Comparison of ENCODE assay signal across 12 mouse cellular contexts in genomic region chr4:57738856-57739552, GRCm38 (mm10). TPM values are rescaled to one million over a fixed set of nuclear protein-coding genes. Genes with fewer than 3 reads are reported as not detected.
DNase-seq lines count a peak whose midpoint lies in the region; ATAC-seq and TF ChIP-seq lines count a peak whose summit lies in the region.
"Had no signal": no experiment of that assay in that cellular context is flagged by ENCODE, and none has a peak within 500 bp of the region (broad histone marks: within the 10 kb centered on the region; RNA-seq: fewer than 3 reads in every experiment).

No protein-coding gene starts in this region.

- no peaks in the 10 kb centered on the region for H3K79me2 ChIP-seq in myocyte (ENCODE audit: control insufficient read depth, insufficient read depth)

- ATAC-seq in midbrain, postnatal 0 days (ENCODE audit: low FRiP score), result no peak
- ATAC-seq in forebrain, embryonic 12.5 days (ENCODE audit: low FRiP score), result no peak
- no peak for ATAC-seq in stomach, postnatal 0 days (ENCODE audit: low FRiP score, low TSS enrichment)
- ATAC-seq: liver, postnatal 0 days had no signal

- no peaks in the 10 kb centered on the region for H3K27me3 ChIP-seq in midbrain, postnatal 0 days (ENCODE audit: insufficient read depth, low read length)
- H3K27me3 ChIP-seq in midbrain, embryonic 10.5 days (ENCODE audit: low read depth, poor library complexity, severe bottlenecking), result no peaks in the 10 kb centered on the region
- no peaks in the 10 kb centered on the region for H3K27me3 ChIP-seq in forebrain, embryonic 12.5 days
- no peaks in the 10 kb centered on the region for H3K27me3 ChIP-seq in myocyte (ENCODE audit: control insufficient read depth, insufficient read depth, insufficient read length)
- no peaks in the 10 kb centered on the region for H3K27me3 ChIP-seq in stomach, postnatal 0 days (ENCODE audit: control insufficient read depth, insufficient read depth, low read length)
- H3K27me3 ChIP-seq: neural tube, embryonic 12.5 days had no signal

- H3K9me3 ChIP-seq in midbrain, postnatal 0 days (ENCODE audit: low read length), result no peaks in the 10 kb centered on the region
- H3K9me3 ChIP-seq in midbrain, embryonic 10.5 days (replicated peaks), result no peaks in the 10 kb centered on the region
- H3K9me3 ChIP-seq in forebrain, embryonic 12.5 days, result no peaks in the 10 kb centered on the region
- H3K9me3 ChIP-seq in stomach, postnatal 0 days (ENCODE audit: control insufficient read depth, low read length), result no peaks in the 10 kb centered on the region
- H3K9me3 ChIP-seq: neural tube, embryonic 12.5 days had no signal

- H3K4me2 ChIP-seq in midbrain, postnatal 0 days (ENCODE audit: low read depth, low read length, poor library complexity, severe bottlenecking), result no peak overlapping the region
- H3K4me2 ChIP-seq in forebrain, embryonic 12.5 days, result no peak overlapping the region
- H3K4me2 ChIP-seq in myocyte (ENCODE audit: low read depth), result no peak overlapping the region
- H3K4me2 ChIP-seq in stomach, postnatal 0 days (replicated peaks; ENCODE audit: low read depth), result no peak overlapping the region
- H3K4me2 ChIP-seq: neural tube, embryonic 12.5 days had no signal

- TF ChIP-seq POLR2A in brain, embryonic 14.5 days (IDR thresholded peaks at IDR 0.05; ENCODE audit: borderline replicate concordance, extremely low read depth, insufficient read depth, insufficient read length, poor library complexity, severe bottlenecking), result no peak
- TF ChIP-seq POLR2A in myocyte (IDR thresholded peaks at IDR 0.05; ENCODE audit: insufficient read length, low read depth), result no peak

- TF ChIP-seq EP300 in stomach, postnatal 0 days (optimal IDR thresholded peaks at IDR 0.05), result no peak

- H3K36me3 ChIP-seq in midbrain, postnatal 0 days (ENCODE audit: insufficient read depth, low read length), result no peaks in the 10 kb centered on the region
- no peaks in the 10 kb centered on the region for H3K36me3 ChIP-seq in midbrain, embryonic 10.5 days
- no peaks in the 10 kb centered on the region for H3K36me3 ChIP-seq in forebrain, embryonic 12.5 days (replicated peaks)
- H3K36me3 ChIP-seq in myocyte (ENCODE audit: control insufficient read depth, insufficient read depth), result peaks cover 5% of the 10 kb centered on the region
- H3K36me3 ChIP-seq in stomach, postnatal 0 days (ENCODE audit: control insufficient read depth, insufficient read depth, low read length), result no peaks in the 10 kb centered on the region
- H3K36me3 ChIP-seq: neural tube, embryonic 12.5 days had no signal

- no peak overlapping the region for H3K4me3 ChIP-seq in midbrain, postnatal 0 days (ENCODE audit: low read depth, low read length)
- H3K4me3 ChIP-seq in midbrain, embryonic 10.5 days, result no peak overlapping the region
- H3K4me3 ChIP-seq in forebrain, embryonic 12.5 days (replicated peaks), result no peak overlapping the region
- no peak overlapping the region for H3K4me3 ChIP-seq in myocyte
- H3K4me3 ChIP-seq in stomach, postnatal 0 days (ENCODE audit: low read depth, low read length), result no peak overlapping the region
- H3K4me3 ChIP-seq: neural tube, embryonic 12.5 days had no signal

- H3K4me1 ChIP-seq in midbrain, postnatal 0 days (ENCODE audit: insufficient read depth, low read length), result no peaks in the 10 kb centered on the region
- peaks cover 2% of the 10 kb centered on the region; the same call in 1 of the 2 replicates for H3K4me1 ChIP-seq in midbrain, embryonic 10.5 days
- H3K4me1 ChIP-seq in forebrain, embryonic 12.5 days, result peaks cover 7% of the 10 kb centered on the region
- no peaks in the 10 kb centered on the region for H3K4me1 ChIP-seq in stomach, postnatal 0 days (replicated peaks; ENCODE audit: control insufficient read depth, insufficient read depth)

- no peak overlapping the region for H3K9ac ChIP-seq in midbrain, postnatal 0 days (replicated peaks; ENCODE audit: low read length, poor library complexity, severe bottlenecking)
- no peak overlapping the region for H3K9ac ChIP-seq in forebrain, embryonic 12.5 days
- H3K9ac ChIP-seq in stomach, postnatal 0 days (ENCODE audit: low read length), result no peak overlapping the region
- H3K9ac ChIP-seq: liver, postnatal 0 days; neural tube, embryonic 12.5 days had no signal

- DNase-seq in midbrain, postnatal 0 days (ENCODE audit: low spot score), result peak; percentile 10
- DNase-seq in midbrain, embryonic 10.5 days (ENCODE audit: low spot score), result no peak
- DNase-seq in brain, embryonic 14.5 days (ENCODE audit: low read depth), result peak; percentile 77
- DNase-seq in stomach, postnatal 0 days (ENCODE audit: low spot score), result no peak
- no peak for DNase-seq in frontal cortex, adult 2 months (ENCODE audit: extremely low spot score in 1 of 2, low spot score in 1 of 2)
- DNase-seq: gastrocnemius, postnatal 14 days; kidney, adult 8-10 months; liver, postnatal 0 days; thymus, adult 2 months had no signal

- 36% methylated on average over 8 of the region's 8 CpGs for WGBS in midbrain, postnatal 0 days
- WGBS in midbrain, embryonic 10.5 days, result 61% methylated on average over 8 of the region's 8 CpGs
- 18% methylated on average over 8 of the region's 8 CpGs for WGBS in forebrain, embryonic 12.5 days
- 62% methylated on average over 8 of the region's 8 CpGs for WGBS in stomach, postnatal 0 days

- no peak overlapping the region for H3K27ac ChIP-seq in midbrain, postnatal 0 days (ENCODE audit: low read depth, low read length)
- no peak overlapping the region for H3K27ac ChIP-seq in midbrain, embryonic 10.5 days (replicated peaks)
- H3K27ac ChIP-seq in forebrain, embryonic 12.5 days, result peak overlapping the region; percentile 27
- H3K27ac ChIP-seq in stomach, postnatal 0 days (replicated peaks), result no peak overlapping the region
- H3K27ac ChIP-seq: neural tube, embryonic 12.5 days had no signal

- no peak for TF ChIP-seq CTCF in midbrain, postnatal 0 days (IDR thresholded peaks at IDR 0.05)
- TF ChIP-seq CTCF in brain, embryonic 14.5 days (IDR thresholded peaks at IDR 0.05; ENCODE audit: borderline replicate concordance, extremely low read depth, insufficient read depth, insufficient read length), result no peak
- no peak for TF ChIP-seq CTCF in stomach, postnatal 0 days (IDR thresholded peaks at IDR 0.05; ENCODE audit: low read depth)

- H3ac ChIP-seq in myocyte (ENCODE audit: control insufficient read depth, insufficient read length), result no peak overlapping the region

TF ChIP-seq in myocyte, 11 proteins besides CTCF, POLR2A, EP300 and RAD21:
- TF ChIP-seq CEBPB (IDR thresholded peaks at IDR 0.05; ENCODE audit: insufficient read depth, poor library complexity, severe bottlenecking) (peak; percentile 57; the same call in 1 of the 2 replicates), USF1 (IDR thresholded peaks at IDR 0.05; ENCODE audit: low read depth) (no peak)

RNA-seq across cellular contexts. Expression of gene Akap2, which starts 21.5 kb away (rescaled TPM):
- total RNA-seq in midbrain, postnatal 0 days (2014; rRNA removed), result 18.8 and 24.4 TPM in 2 replicates
- 10.7 and 12.1 TPM in 2 replicates for polyA plus RNA-seq in midbrain, postnatal 0 days (2015; fragmentation: Nextera tagmentation; extraction: Ambion mirVana)
- 22.2 and 26.3 TPM in 2 replicates for polyA plus RNA-seq in midbrain, embryonic 10.5 days (2016; fragmentation: Nextera tagmentation; extraction: Ambion mirVana)
- polyA plus RNA-seq in brain, embryonic 14.5 days (2012; rRNA removed), result 9.2 and 14.5 TPM in 2 replicates
- 12.4 and 12.5 TPM in 2 replicates for polyA plus RNA-seq in forebrain, embryonic 12.5 days (2016; fragmentation: Nextera tagmentation; extraction: Ambion mirVana)
- polyA plus RNA-seq in myocyte (2012; fragmentation: generic; extraction: Trizol), result 19.3 TPM
- polyA plus RNA-seq in stomach, postnatal 0 days (2015; fragmentation: Nextera tagmentation; extraction: Ambion mirVana), result 10.5 and 11.4 TPM in 2 replicates
- polyA plus RNA-seq in frontal cortex, adult 2 months (2012; rRNA removed), result 22.0 and 22.8 TPM in 2 replicates

Comparison
In these comparisons a context has a peak if more than half of its experiments do, and no peak if none do; other contexts are left out.
1. DNase-seq: peak in midbrain, postnatal 0 days (single experiment) and brain, embryonic 14.5 days (single experiment); none in midbrain, embryonic 10.5 days (single experiment), stomach, postnatal 0 days (single experiment) and frontal cortex, adult 2 months (0 of 2).